Mouse (Mus musculus) gastrocnemius, adult 2 months (tissue): ENCODE results near the gene 3110040M04Rik. TPM values are rescaled to one million over a fixed set of nuclear protein-coding genes. Genes with fewer than 3 reads are reported as not detected.
A peak's percentile ranks its signal among the peaks of the same experiment; 100 is the strongest.
"Not testable (repeated sequence)": the region's sequence is repeated elsewhere in the genome, so short reads cannot be mapped to it uniquely, and the experiment has no call there.

Experiments used
- DNase-seq: peaks from one replicate; pipeline ENCODE4 v3.0.0; 2022
- H3K27ac ChIP-seq: fragments of 200-600 bp; 2 replicates; pipeline ENCODE4 v1.8.1; 2022; ENCODE audit warnings: mild to moderate bottlenecking
- H3K4me3 ChIP-seq: fragments of 200-600 bp; 2 replicates; pipeline ENCODE4 v1.8.1; 2022; ENCODE audit warnings: mild to moderate bottlenecking, moderate library complexity
- CTCF ChIP-seq: fragments of 200-600 bp; IDR thresholded peaks from 2 replicates; pipeline ENCODE4 v1.8.1; 2022; ENCODE audit warnings: antibody characterized with exemption, mild to moderate bottlenecking, moderate library complexity
- intact Hi-C: fragments of 180-260 bp; cut with DNase I; formaldehyde crosslinking; loops from one replicate; pipeline ENCODE4 v1.15.1; 2025
- long read RNA-seq, 2 experiments: library from polyadenylated mRNA; stranded (forward); transcript quantifications; one replicate each; pipeline ENCODE4 v2.0.0; 2021
- total RNA-seq, 2 experiments: library from RNA; stranded (reverse); gene quantifications; 2 replicates each; pipeline ENCODE4 v1.2.3; 2021

The 3110040M04Rik gene
- total RNA-seq = under 1 TPM; 0.43 to 0.59 TPM
- long read RNA-seq, experiment 1 = 0 reads
- long read RNA-seq, experiment 2 = 0 reads

- H3K4me3 ChIP-seq, DNase-seq, intact Hi-C loops, H3K27ac ChIP-seq: not testable (repeated sequence)
These were observed at the start of gene 3110040M04Rik for GRCm38 (mm10) chr1:151203818-151204217. TSS of gene 3110040M04Rik (plus strand) at chr1:151204121.

- H3K4me3 ChIP-seq, intact Hi-C loops, H3K27ac ChIP-seq, DNase-seq: not testable (repeated sequence)
These were observed 49.8 kb upstream of the 3110040M04Rik start for GRCm38 (mm10) chr1:151154131-151154530.

GRCm38 (mm10) chr1:151156129-151156528 is 47.8 kb upstream of the 3110040M04Rik start:
- H3K4me3 ChIP-seq = no peak overlapping the region
- no peak for TF ChIP-seq CTCF

GRCm38 (mm10) chr1:151156777-151157632 is 46.9 kb upstream of the 3110040M04Rik start:
- H3K4me3 ChIP-seq = no peak overlapping the region
- no peak for DNase-seq
- no peak for TF ChIP-seq CTCF
- H3K27ac ChIP-seq = no peak overlapping the region
- intact Hi-C loops = no loop called here

More at GRCm38 (mm10) chr1:151156129-151156528, 47.8 kb upstream of the 3110040M04Rik start:
- no peak overlapping the region for H3K27ac ChIP-seq
- DNase-seq = no peak
- intact Hi-C loops = no loop called here

- Histone ChIP-seq H3K27ac (no peak overlapping the region), H3K4me3 (no peak overlapping the region)
- no peak for TF ChIP-seq CTCF
- no peak for DNase-seq
- intact Hi-C loops = no loop called here
These were observed 45.7 kb upstream of the 3110040M04Rik start for GRCm38 (mm10) chr1:151157963-151158856.

- TF ChIP-seq CTCF = no peak
- Histone ChIP-seq H3K27ac (no peak overlapping the region), H3K4me3 (no peak overlapping the region)
- intact Hi-C loops = no loop called here
- DNase-seq = no peak
These were observed 44.9 kb upstream of the 3110040M04Rik start for GRCm38 (mm10) chr1:151158857-151159510.

- no peak for TF ChIP-seq CTCF
- intact Hi-C loops = loop anchor here (10.0 kb wide), 1 partner anchor 81 kb away; no protein-coding TSS in a partner anchor
- H3K4me3 ChIP-seq = no peak overlapping the region
- DNase-seq = no peak
- no peak overlapping the region for H3K27ac ChIP-seq
These were observed 37.9 kb upstream of the 3110040M04Rik start for GRCm38 (mm10) chr1:151166031-151166430.

GRCm38 (mm10) chr1:151167297-151168047 is 36.4 kb upstream of the 3110040M04Rik start:
- TF ChIP-seq CTCF = no peak
- Histone ChIP-seq H3K27ac (no peak overlapping the region), H3K4me3 (no peak overlapping the region)
- intact Hi-C loops = loop anchor here (10.0 kb wide), 1 partner anchor 83 kb away; no protein-coding TSS in a partner anchor
- no peak for DNase-seq

GRCm38 (mm10) chr1:151168637-151169036 is 35.3 kb upstream of the 3110040M04Rik start:
- Histone ChIP-seq H3K27ac (no peak overlapping the region), H3K4me3 (no peak overlapping the region)
- TF ChIP-seq CTCF = no peak
- no peak for DNase-seq
- intact Hi-C loops = loop anchor here (10.0 kb wide), 1 partner anchor 84 kb away; no protein-coding TSS in a partner anchor

- H3K4me3 ChIP-seq = no peak overlapping the region
- intact Hi-C loops = no loop called here
- DNase-seq = peak; percentile 45
- TF ChIP-seq CTCF = no peak
- peak overlapping the region; percentile 79 for H3K27ac ChIP-seq
These were observed 32.1 kb upstream of the 3110040M04Rik start for GRCm38 (mm10) chr1:151171572-151172461.
